Mouse (Mus musculus): ENCODE data around the gene Limch1. TPM values are rescaled to one million over a fixed set of nuclear protein-coding genes. Genes with fewer than 3 reads are reported as not detected.
A peak's percentile ranks its signal among the peaks of the same experiment; 100 is the strongest.

The Limch1 gene
- polyA plus RNA-seq, 1 experiment from 2014 or later: 55.6 TPM

- Histone ChIP-seq H3K9me3 (replicated peaks; ENCODE audit: control insufficient read depth, low read length) (no peaks in the 10 kb centered on the region), H3K4me2 (ENCODE audit: low read length) (no peak overlapping the region), H3K9ac (ENCODE audit: low read length) (no peak overlapping the region), H3K4me1 (ENCODE audit: control insufficient read depth, insufficient read depth, low read length) (no peaks in the 10 kb centered on the region; the same call in 1 of the 2 replicates), H3K36me3 (ENCODE audit: control insufficient read depth, insufficient read depth, low read length) (peaks cover 16% of the 10 kb centered on the region), H3K27me3 (replicated peaks; ENCODE audit: control insufficient read depth, insufficient read depth, low read length) (no peaks in the 10 kb centered on the region), H3K4me3 (ENCODE audit: low read depth, low read length) (no peak overlapping the region), H3K27ac (ENCODE audit: low read depth, low read length) (no peak overlapping the region)
- no peak for DNase-seq (ENCODE audit: low spot score)
- 83% methylated on average over 3 of the region's 3 CpGs for WGBS
- ATAC-seq: no peak
These were observed 268.3 kb downstream of the Limch1 start for GRCm38 (mm10) chr5:67013926-67014325.

GRCm38 (mm10) chr5:67016450-67016849 is 270.8 kb downstream of the Limch1 start:
- no peak overlapping the region for H3K27ac ChIP-seq (ENCODE audit: low read depth, low read length)
- no peak overlapping the region for H3K4me2 ChIP-seq (ENCODE audit: low read length)
- H3K9me3 ChIP-seq (replicated peaks; ENCODE audit: control insufficient read depth, low read length): no peaks in the 10 kb centered on the region
- DNase-seq (ENCODE audit: low spot score) (peak; percentile 88), ATAC-seq (peak; percentile 85)
- no peaks in the 10 kb centered on the region for H3K27me3 ChIP-seq (replicated peaks; ENCODE audit: control insufficient read depth, insufficient read depth, low read length)
- peaks cover 13% of the 10 kb centered on the region for H3K36me3 ChIP-seq (ENCODE audit: control insufficient read depth, insufficient read depth, low read length)
- 11% methylated on average over 7 of the region's 7 CpGs for WGBS
- no peak overlapping the region for H3K4me3 ChIP-seq (ENCODE audit: low read depth, low read length)
- H3K9ac ChIP-seq (ENCODE audit: low read length): no peak overlapping the region
- H3K4me1 ChIP-seq (ENCODE audit: control insufficient read depth, insufficient read depth, low read length): no peaks in the 10 kb centered on the region; the same call in 1 of the 2 replicates

- Histone ChIP-seq H3K27ac (ENCODE audit: low read depth, low read length) (no peak overlapping the region), H3K9me3 (replicated peaks; ENCODE audit: control insufficient read depth, low read length) (no peaks in the 10 kb centered on the region), H3K4me3 (ENCODE audit: low read depth, low read length) (no peak overlapping the region), H3K4me1 (ENCODE audit: control insufficient read depth, insufficient read depth, low read length) (no peaks in the 10 kb centered on the region), H3K4me2 (ENCODE audit: low read length) (no peak overlapping the region), H3K9ac (ENCODE audit: low read length) (no peak overlapping the region), H3K36me3 (ENCODE audit: control insufficient read depth, insufficient read depth, low read length) (peaks cover 40% of the 10 kb centered on the region), H3K27me3 (replicated peaks; ENCODE audit: control insufficient read depth, insufficient read depth, low read length) (no peaks in the 10 kb centered on the region)
- no peak for ATAC-seq
- WGBS: 70% methylated on average over 10 of the region's 10 CpGs
- DNase-seq (ENCODE audit: low spot score): peak; percentile 55
These were observed 278.9 kb downstream of the Limch1 start for GRCm38 (mm10) chr5:67024459-67025050.

- 85% methylated on average over 8 of the region's 8 CpGs for WGBS
- ATAC-seq: no peak
These were observed 279.5 kb downstream of the Limch1 start for GRCm38 (mm10) chr5:67025095-67025494.

GRCm38 (mm10) chr5:67025581-67025980 is 280.0 kb downstream of the Limch1 start:
- no peak for ATAC-seq
- Histone ChIP-seq H3K36me3 (ENCODE audit: control insufficient read depth, insufficient read depth, low read length) (peaks cover 46% of the 10 kb centered on the region), H3K4me2 (ENCODE audit: low read length) (no peak overlapping the region), H3K27me3 (replicated peaks; ENCODE audit: control insufficient read depth, insufficient read depth, low read length) (no peaks in the 10 kb centered on the region), H3K9ac (ENCODE audit: low read length) (no peak overlapping the region), H3K4me3 (ENCODE audit: low read depth, low read length) (no peak overlapping the region), H3K4me1 (ENCODE audit: control insufficient read depth, insufficient read depth, low read length) (no peaks in the 10 kb centered on the region), H3K27ac (ENCODE audit: low read depth, low read length) (no peak overlapping the region), H3K9me3 (replicated peaks; ENCODE audit: control insufficient read depth, low read length) (no peaks in the 10 kb centered on the region)
- no peak for DNase-seq (ENCODE audit: low spot score)
- WGBS: 83% methylated on average over 9 of the region's 10 CpGs

More at GRCm38 (mm10) chr5:67025095-67025494, 279.5 kb downstream of the Limch1 start:
- H3K9me3 ChIP-seq (replicated peaks; ENCODE audit: control insufficient read depth, low read length): no peaks in the 10 kb centered on the region
- H3K36me3 ChIP-seq (ENCODE audit: control insufficient read depth, insufficient read depth, low read length): peaks cover 41% of the 10 kb centered on the region
- no peaks in the 10 kb centered on the region for H3K27me3 ChIP-seq (replicated peaks; ENCODE audit: control insufficient read depth, insufficient read depth, low read length)
- no peak overlapping the region for H3K27ac ChIP-seq (ENCODE audit: low read depth, low read length)
- DNase-seq (ENCODE audit: low spot score): no peak
- no peak overlapping the region for H3K4me2 ChIP-seq (ENCODE audit: low read length)
- no peak overlapping the region for H3K9ac ChIP-seq (ENCODE audit: low read length)
- no peaks in the 10 kb centered on the region for H3K4me1 ChIP-seq (ENCODE audit: control insufficient read depth, insufficient read depth, low read length)
- H3K4me3 ChIP-seq (ENCODE audit: low read depth, low read length): no peak overlapping the region

- Histone ChIP-seq H3K9ac (ENCODE audit: low read length) (no peak overlapping the region), H3K27me3 (replicated peaks; ENCODE audit: control insufficient read depth, insufficient read depth, low read length) (no peaks in the 10 kb centered on the region), H3K9me3 (replicated peaks; ENCODE audit: control insufficient read depth, low read length) (no peaks in the 10 kb centered on the region), H3K4me2 (ENCODE audit: low read length) (no peak overlapping the region), H3K4me3 (ENCODE audit: low read depth, low read length) (no peak overlapping the region), H3K27ac (ENCODE audit: low read depth, low read length) (no peak overlapping the region), H3K36me3 (ENCODE audit: control insufficient read depth, insufficient read depth, low read length) (peaks cover 63% of the 10 kb centered on the region), H3K4me1 (ENCODE audit: control insufficient read depth, insufficient read depth, low read length) (no peaks in the 10 kb centered on the region)
- ATAC-seq: 0 out of 2 replicates have a peak, but pooled peaks have one; percentile 18
- peak; percentile 27 for DNase-seq (ENCODE audit: low spot score)
- WGBS: 80% methylated on average over 16 of the region's 16 CpGs
These were observed 283.2 kb downstream of the Limch1 start for GRCm38 (mm10) chr5:67028786-67029185.

- no peak overlapping the region for H3K4me3 ChIP-seq (ENCODE audit: low read depth, low read length)
- no peak for ATAC-seq
- H3K27ac ChIP-seq (ENCODE audit: low read depth, low read length): no peak overlapping the region
- DNase-seq (ENCODE audit: low spot score): no peak
- H3K27me3 ChIP-seq (replicated peaks; ENCODE audit: control insufficient read depth, insufficient read depth, low read length): no peaks in the 10 kb centered on the region
- H3K4me1 ChIP-seq (ENCODE audit: control insufficient read depth, insufficient read depth, low read length): no peaks in the 10 kb centered on the region
- H3K9me3 ChIP-seq (replicated peaks; ENCODE audit: control insufficient read depth, low read length): no peaks in the 10 kb centered on the region
- 60% methylated on average over 3 of the region's 3 CpGs for WGBS
- peaks cover 74% of the 10 kb centered on the region for H3K36me3 ChIP-seq (ENCODE audit: control insufficient read depth, insufficient read depth, low read length)
- H3K4me2 ChIP-seq (ENCODE audit: low read length): no peak overlapping the region
- H3K9ac ChIP-seq (ENCODE audit: low read length): no peak overlapping the region
These were observed 284.3 kb downstream of the Limch1 start for GRCm38 (mm10) chr5:67029946-67030345.

GRCm38 (mm10) chr5:67032601-67033000 is 287.0 kb downstream of the Limch1 start:
- DNase-seq (ENCODE audit: low spot score) (no peak), ATAC-seq (no peak)
- no peak overlapping the region for H3K4me3 ChIP-seq (ENCODE audit: low read depth, low read length)
- H3K9me3 ChIP-seq (replicated peaks; ENCODE audit: control insufficient read depth, low read length): no peaks in the 10 kb centered on the region
- no peak overlapping the region for H3K4me2 ChIP-seq (ENCODE audit: low read length)
- WGBS: 79% methylated on average over 7 of the region's 7 CpGs
- H3K4me1 ChIP-seq (ENCODE audit: control insufficient read depth, insufficient read depth, low read length): no peaks in the 10 kb centered on the region
- no peak overlapping the region for H3K9ac ChIP-seq (ENCODE audit: low read length)
- peaks cover 86% of the 10 kb centered on the region for H3K36me3 ChIP-seq (ENCODE audit: control insufficient read depth, insufficient read depth, low read length)
- no peak overlapping the region for H3K27ac ChIP-seq (ENCODE audit: low read depth, low read length)
- H3K27me3 ChIP-seq (replicated peaks; ENCODE audit: control insufficient read depth, insufficient read depth, low read length): no peaks in the 10 kb centered on the region

GRCm38 (mm10) chr5:67043932-67044331 is 298.3 kb downstream of the Limch1 start:
- 88% methylated on average over 8 of the region's 9 CpGs for whole genome bisulfite sequencing
- no peaks in the 10 kb centered on the region for H3K9me3 ChIP-seq (replicated peaks; ENCODE audit: control insufficient read depth, low read length)
- H3K27me3 ChIP-seq (replicated peaks; ENCODE audit: control insufficient read depth, insufficient read depth, low read length): no peaks in the 10 kb centered on the region
- no peak overlapping the region for H3K27ac ChIP-seq (ENCODE audit: low read depth, low read length)
- H3K4me2 ChIP-seq (ENCODE audit: low read length): no peak overlapping the region
- H3K36me3 ChIP-seq (ENCODE audit: control insufficient read depth, insufficient read depth, low read length): peaks cover 13% of the 10 kb centered on the region; the same call in 1 of the 2 replicates
- H3K9ac ChIP-seq (ENCODE audit: low read length): no peak overlapping the region
- H3K4me1 ChIP-seq (ENCODE audit: control insufficient read depth, insufficient read depth, low read length): no peaks in the 10 kb centered on the region
- DNase-seq (ENCODE audit: low spot score): no peak
- no peak overlapping the region for H3K4me3 ChIP-seq (ENCODE audit: low read depth, low read length)
- ATAC-seq: no peak
